Mouse (Mus musculus): ENCODE data around the gene Hist1h2bf. TPM values are rescaled to one million over a fixed set of nuclear protein-coding genes. Genes with fewer than 3 reads are reported as not detected.

The Hist1h2bf gene
- polyA plus RNA-seq, 1 experiment from 2014 or later, result 5.4 TPM

DNA sequence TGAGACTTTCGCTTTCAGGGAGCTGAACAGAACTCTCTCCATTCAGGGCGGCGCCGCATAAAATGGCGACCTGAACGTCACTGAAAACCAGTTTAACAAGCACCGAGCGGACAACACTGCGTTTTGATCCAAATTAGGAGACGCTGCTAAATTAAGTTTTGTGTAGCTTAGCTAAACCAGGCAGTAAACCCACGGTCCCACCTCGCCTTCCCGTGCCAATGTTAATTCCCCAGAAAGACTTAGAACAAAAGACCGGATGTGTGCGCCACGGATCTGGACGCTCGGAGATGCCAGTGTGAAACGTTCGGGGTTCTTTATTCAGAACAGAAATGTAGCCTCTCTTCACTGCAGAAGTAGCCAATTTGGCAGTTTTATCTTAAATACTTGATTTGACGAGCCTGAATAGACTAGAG lies 11.0 kb upstream of the Hist1h2bf start:
- under 1% methylated on average over 21 of the region's 21 CpGs for WGBS
- no peak for ATAC-seq (ENCODE audit: insufficient number of reproducible peaks, low FRiP score, low TSS enrichment, low read depth)

DNA sequence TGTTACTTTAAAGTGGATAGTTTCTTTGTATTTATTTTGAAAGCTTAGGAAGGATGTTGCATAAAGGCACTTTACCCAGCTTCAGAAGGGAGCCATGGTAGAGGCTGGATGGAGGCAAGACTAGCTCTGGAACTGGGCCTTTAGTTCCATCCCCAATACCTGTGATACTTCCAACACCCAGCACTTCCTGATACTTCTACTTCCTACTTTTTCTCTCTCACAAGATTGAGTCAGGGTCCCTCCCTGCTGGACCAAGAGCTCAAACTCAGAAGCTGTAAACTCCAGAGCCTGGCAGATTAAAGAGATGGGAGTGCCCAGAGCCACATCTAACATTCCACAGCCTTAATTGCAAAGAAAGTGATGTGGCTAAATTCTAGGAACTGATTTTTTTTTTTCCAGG lies 10.3 kb upstream of the Hist1h2bf start:
- Histone ChIP-seq H3K9ac (ENCODE audit: low read length) (peak overlapping the region; percentile 77), H3K27me3 (ENCODE audit: control insufficient read depth, insufficient read depth, low read length) (no peaks in the 10 kb centered on the region), H3K4me1 (ENCODE audit: control insufficient read depth, insufficient read depth, low read length) (peaks cover 9% of the 10 kb centered on the region; the same call in 1 of the 2 replicates), H3K4me2 (ENCODE audit: low read depth, severe bottlenecking) (peak overlapping the region; percentile 70), H3K36me3 (ENCODE audit: control insufficient read depth, insufficient read depth, low read length) (no peaks in the 10 kb centered on the region), H3K4me3 (ENCODE audit: low read depth, low read length) (peak overlapping the region; percentile 39; the same call in 1 of the 2 replicates), H3K9me3 (ENCODE audit: control insufficient read depth, low read length) (no peaks in the 10 kb centered on the region), H3K27ac (replicated peaks; ENCODE audit: low read depth, low read length) (peak overlapping the region; percentile 98)
- ATAC-seq (ENCODE audit: insufficient number of reproducible peaks, low FRiP score, low TSS enrichment, low read depth) (no peak), DNase-seq (ENCODE audit: low spot score) (peak; percentile 50)

More for the DNA sequence above, 11.0 kb upstream of the Hist1h2bf start:
- peak overlapping the region; percentile 77 for H3K9ac ChIP-seq (ENCODE audit: low read length)
- peaks cover 9% of the 10 kb centered on the region; the same call in 1 of the 2 replicates for H3K4me1 ChIP-seq (ENCODE audit: control insufficient read depth, insufficient read depth, low read length)
- H3K4me2 ChIP-seq (ENCODE audit: low read depth, severe bottlenecking), result peak overlapping the region; percentile 70
- peak; percentile 87 for DNase-seq (ENCODE audit: low spot score)
- H3K27ac ChIP-seq (replicated peaks; ENCODE audit: low read depth, low read length), result peak overlapping the region; percentile 98
- peak overlapping the region; percentile 39 for H3K4me3 ChIP-seq (ENCODE audit: low read depth, low read length)
- H3K9me3 ChIP-seq (ENCODE audit: control insufficient read depth, low read length), result no peaks in the 10 kb centered on the region
- no peaks in the 10 kb centered on the region for H3K36me3 ChIP-seq (ENCODE audit: control insufficient read depth, insufficient read depth, low read length)
- no peaks in the 10 kb centered on the region for H3K27me3 ChIP-seq (ENCODE audit: control insufficient read depth, insufficient read depth, low read length)

DNA sequence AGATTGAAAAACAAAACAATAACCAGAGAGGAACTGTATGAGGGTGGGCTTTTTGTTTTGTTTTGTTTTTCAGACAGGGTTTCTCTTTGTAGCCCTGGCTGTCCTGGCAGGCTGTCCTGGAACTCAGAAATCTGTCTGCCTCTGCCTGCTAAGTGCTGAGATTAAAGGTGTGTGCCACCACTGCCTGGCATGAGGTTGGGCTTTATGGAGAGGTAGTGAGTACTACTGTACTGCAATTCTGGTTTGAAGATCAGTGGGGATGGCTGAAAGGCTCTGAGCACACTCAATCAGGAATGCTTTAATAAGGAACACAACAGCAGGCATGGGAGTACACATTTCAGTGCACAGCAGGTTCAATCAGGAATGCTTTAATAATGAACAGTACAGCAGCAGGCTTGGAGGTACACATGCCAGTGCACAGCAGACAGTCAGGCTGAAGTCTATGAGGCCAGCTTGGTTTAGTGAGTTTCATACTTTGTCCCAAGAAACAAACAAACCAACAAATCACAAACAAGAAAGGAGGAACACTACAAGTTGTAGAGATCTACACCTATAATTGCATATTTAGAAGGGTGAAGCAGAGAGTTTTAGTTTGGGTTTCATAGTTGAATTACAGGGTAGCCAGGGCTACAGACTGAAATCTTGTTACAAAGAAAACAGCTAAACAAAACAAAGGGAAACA lies 9.5 kb upstream of the Hist1h2bf start:
- peak overlapping the region; percentile 17; the same call in 1 of the 2 replicates for H3K9ac ChIP-seq (ENCODE audit: low read length)
- no peak overlapping the region for H3K4me3 ChIP-seq (ENCODE audit: low read depth, low read length)
- ATAC-seq (ENCODE audit: insufficient number of reproducible peaks, low FRiP score, low TSS enrichment, low read depth), result no peak
- H3K4me2 ChIP-seq (ENCODE audit: low read depth, severe bottlenecking), result no peak overlapping the region
- H3K27ac ChIP-seq (replicated peaks; ENCODE audit: low read depth, low read length), result peak overlapping the region; percentile 98
- no peaks in the 10 kb centered on the region for H3K36me3 ChIP-seq (ENCODE audit: control insufficient read depth, insufficient read depth, low read length)
- no peaks in the 10 kb centered on the region for H3K9me3 ChIP-seq (ENCODE audit: control insufficient read depth, low read length)
- no peaks in the 10 kb centered on the region for H3K27me3 ChIP-seq (ENCODE audit: control insufficient read depth, insufficient read depth, low read length)
- peaks cover 9% of the 10 kb centered on the region; the same call in 1 of the 2 replicates for H3K4me1 ChIP-seq (ENCODE audit: control insufficient read depth, insufficient read depth, low read length)
- peak; percentile 32 for DNase-seq (ENCODE audit: low spot score)

DNA sequence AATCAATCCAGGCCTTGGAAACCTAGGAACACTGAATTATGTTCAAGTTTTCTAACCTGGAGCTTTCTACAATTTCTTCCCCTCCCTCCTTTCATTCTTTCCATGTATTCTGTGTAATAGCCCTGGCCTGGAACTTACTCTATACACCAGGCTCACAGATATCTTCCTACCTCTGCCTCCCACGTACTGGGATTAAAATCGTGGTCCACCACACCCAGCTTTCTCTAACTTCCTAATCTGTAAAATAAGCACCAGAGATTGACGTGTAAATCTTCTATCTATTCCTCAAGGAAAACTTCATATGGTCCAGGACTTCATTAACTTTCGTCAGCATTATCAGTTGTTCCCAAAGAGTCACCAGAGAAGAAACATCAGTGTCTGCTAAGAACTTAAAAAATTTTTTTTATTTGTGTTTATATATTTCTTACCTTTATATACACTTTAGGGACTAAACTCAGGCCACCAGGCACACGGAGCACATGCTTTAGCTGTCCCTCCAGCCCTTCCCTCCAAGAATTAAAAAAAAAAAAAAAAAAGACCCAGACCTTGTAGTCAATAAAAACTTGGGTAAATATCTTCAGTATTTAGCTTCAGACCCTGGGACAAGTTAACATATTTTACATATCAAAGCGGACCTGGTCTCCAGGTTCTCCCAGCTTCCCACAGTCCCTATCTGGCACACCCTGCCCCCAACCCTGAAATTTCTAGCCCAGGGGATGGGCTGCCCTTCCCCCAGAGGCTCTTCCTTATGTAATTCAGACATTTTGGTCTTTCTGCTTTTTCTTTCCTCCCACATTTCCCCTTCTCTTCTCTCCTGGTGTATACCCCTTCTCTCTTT lies 8.4 kb upstream of the Hist1h2bf start:
- H3K27ac ChIP-seq (replicated peaks; ENCODE audit: low read depth, low read length), result peak overlapping the region; percentile 98
- H3K36me3 ChIP-seq (ENCODE audit: control insufficient read depth, insufficient read depth, low read length), result no peaks in the 10 kb centered on the region
- peak overlapping the region; percentile 82 for H3K4me2 ChIP-seq (ENCODE audit: low read depth, severe bottlenecking)
- ATAC-seq (ENCODE audit: insufficient number of reproducible peaks, low FRiP score, low TSS enrichment, low read depth) (no peak), DNase-seq (ENCODE audit: low spot score) (peak; percentile 58)
- no peaks in the 10 kb centered on the region for H3K27me3 ChIP-seq (ENCODE audit: control insufficient read depth, insufficient read depth, low read length)
- H3K9me3 ChIP-seq (ENCODE audit: control insufficient read depth, low read length), result no peaks in the 10 kb centered on the region
- peaks cover 9% of the 10 kb centered on the region; the same call in 1 of the 2 replicates for H3K4me1 ChIP-seq (ENCODE audit: control insufficient read depth, insufficient read depth, low read length)
- H3K9ac ChIP-seq (ENCODE audit: low read length), result peak overlapping the region; percentile 83
- WGBS, result 4% methylated on average over 6 of the region's 6 CpGs
- H3K4me3 ChIP-seq (ENCODE audit: low read depth, low read length), result peak overlapping the region; percentile 54

DNA sequence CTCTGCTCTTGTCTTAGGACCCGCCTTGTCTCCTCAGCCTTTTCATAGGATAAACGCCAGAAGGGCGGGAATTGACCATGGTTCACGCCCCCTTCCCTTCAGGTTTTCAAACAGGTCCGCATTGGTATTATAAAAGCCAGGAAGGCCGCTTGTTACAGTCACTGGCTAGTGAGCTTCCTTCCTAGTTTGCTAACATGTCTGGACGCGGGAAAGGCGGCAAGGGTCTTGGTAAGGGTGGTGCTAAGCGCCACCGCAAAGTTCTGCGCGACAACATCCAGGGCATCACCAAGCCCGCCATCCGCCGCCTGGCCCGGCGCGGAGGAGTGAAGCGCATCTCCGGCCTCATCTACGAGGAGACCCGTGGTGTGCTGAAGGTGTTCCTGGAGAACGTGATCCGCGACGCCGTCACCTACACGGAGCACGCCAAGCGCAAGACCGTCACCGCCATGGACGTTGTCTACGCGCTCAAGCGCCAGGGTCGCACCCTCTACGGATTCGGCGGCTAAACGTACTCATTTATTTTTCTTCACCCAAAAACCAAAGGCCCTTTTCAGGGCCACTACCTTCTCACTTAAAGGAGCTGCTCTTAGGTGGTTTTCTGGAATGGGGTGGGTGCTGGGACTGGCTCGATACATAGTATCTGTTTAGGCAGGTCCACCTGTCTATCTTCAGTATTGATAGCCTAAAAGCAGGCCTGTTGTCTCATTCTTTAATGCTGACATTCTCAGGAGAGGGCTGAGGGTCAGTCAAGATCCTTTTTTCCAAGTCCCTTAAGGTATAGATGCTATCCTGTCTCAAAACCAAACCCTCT lies 7.6 kb upstream of the Hist1h2bf start, which contains the start of gene Hist1h4d:
Gene Hist1h4d, plus strand, starts transcription at position 191 of the 811 bp plus-strand sequence.
- Histone ChIP-seq H3K4me1 (ENCODE audit: control insufficient read depth, insufficient read depth, low read length) (peaks cover 11% of the 10 kb centered on the region), H3K9ac (ENCODE audit: low read length) (peak within 1 kb of the TSS; percentile 83), H3K36me3 (ENCODE audit: control insufficient read depth, insufficient read depth, low read length) (no peaks in the 10 kb centered on the region), H3K27me3 (ENCODE audit: control insufficient read depth, insufficient read depth, low read length) (no peaks in the 10 kb centered on the region), H3K4me3 (ENCODE audit: low read depth, low read length) (peak within 1 kb of the TSS; percentile 54), H3K9me3 (ENCODE audit: control insufficient read depth, low read length) (no peaks in the 10 kb centered on the region), H3K27ac (replicated peaks; ENCODE audit: low read depth, low read length) (peak within 1 kb of the TSS; percentile 98), H3K4me2 (ENCODE audit: low read depth, severe bottlenecking) (peak within 1 kb of the TSS; percentile 82)
- WGBS, result 0% methylated on average over 41 of the region's 43 CpGs
- peak; percentile 89 for ATAC-seq (ENCODE audit: insufficient number of reproducible peaks, low FRiP score, low TSS enrichment, low read depth)
- DNase-seq (ENCODE audit: low spot score), result peak; percentile 99

DNA sequence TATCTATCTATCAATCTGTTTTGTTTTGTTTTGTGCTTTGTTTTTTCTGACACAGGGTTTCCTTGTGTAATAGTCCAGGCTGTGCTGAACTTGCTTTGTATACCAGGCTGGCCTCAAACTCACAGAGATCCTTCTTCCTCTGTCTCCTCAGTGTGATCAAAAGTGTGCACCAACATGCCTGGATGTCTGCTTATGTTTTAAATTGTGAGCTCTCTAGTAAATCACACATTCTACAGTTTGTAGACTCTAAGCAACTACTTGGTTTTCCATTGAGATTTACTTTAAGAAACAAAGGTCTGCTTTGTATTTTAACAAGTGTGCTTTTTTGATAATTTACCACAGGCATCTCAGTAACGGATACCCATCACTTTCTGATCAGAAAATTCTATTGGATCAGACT lies 3.8 kb upstream of the Hist1h2bf start:
- no peak for DNase-seq (ENCODE audit: low spot score)
- Histone ChIP-seq H3K27me3 (ENCODE audit: control insufficient read depth, insufficient read depth, low read length) (no peaks in the 10 kb centered on the region), H3K4me3 (ENCODE audit: low read depth, low read length) (no peak overlapping the region), H3K36me3 (ENCODE audit: control insufficient read depth, insufficient read depth, low read length) (no peaks in the 10 kb centered on the region), H3K9me3 (ENCODE audit: control insufficient read depth, low read length) (no peaks in the 10 kb centered on the region), H3K4me2 (ENCODE audit: low read depth, severe bottlenecking) (no peak overlapping the region), H3K4me1 (ENCODE audit: control insufficient read depth, insufficient read depth, low read length) (peaks cover 10% of the 10 kb centered on the region), H3K9ac (ENCODE audit: low read length) (no peak overlapping the region), H3K27ac (replicated peaks; ENCODE audit: low read depth, low read length) (no peak overlapping the region)
- ATAC-seq (ENCODE audit: insufficient number of reproducible peaks, low FRiP score, low TSS enrichment, low read depth), result no peak
- 97% methylated on average over 1 of the region's 1 CpGs for WGBS

DNA sequence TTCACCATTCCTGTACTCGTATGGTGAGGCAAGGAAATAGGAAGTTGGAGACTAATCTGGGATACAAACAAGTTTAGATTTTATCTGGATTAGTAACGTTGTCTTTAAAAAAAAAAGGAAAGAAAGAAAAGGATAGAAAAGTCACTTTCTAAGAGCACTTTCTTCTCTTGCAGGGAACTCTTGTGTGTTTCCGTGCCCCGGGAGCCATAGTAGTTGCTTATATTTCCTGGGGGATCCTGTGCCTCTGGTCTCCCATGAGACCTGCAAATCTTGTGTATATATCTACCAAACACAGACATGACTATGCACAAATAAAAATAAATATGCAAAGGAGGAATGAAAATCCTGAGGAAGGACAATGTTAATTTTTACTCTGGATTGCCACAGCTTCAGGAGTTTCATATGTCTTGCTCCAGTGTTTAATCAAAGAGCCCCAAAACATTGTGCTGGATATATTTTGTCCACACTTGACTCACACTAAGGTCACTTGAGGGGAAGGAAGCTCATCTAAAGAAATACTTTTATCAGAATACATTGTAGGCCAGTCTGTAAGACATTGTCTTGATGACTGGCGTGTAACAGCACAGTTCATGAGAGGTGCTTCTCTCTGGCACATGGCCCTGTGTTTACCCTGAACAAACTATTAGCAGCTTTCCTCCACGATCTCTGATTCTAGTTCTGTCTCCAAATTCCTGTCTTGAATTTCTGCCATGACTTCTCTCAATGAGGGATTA lies 3.1 kb upstream of the Hist1h2bf start:
- peak overlapping the region; percentile 85 for H3K9ac ChIP-seq (ENCODE audit: low read length)

More for the DNA sequence above, 3.1 kb upstream of the Hist1h2bf start:
- ATAC-seq (ENCODE audit: insufficient number of reproducible peaks, low FRiP score, low TSS enrichment, low read depth) (no peak), DNase-seq (ENCODE audit: low spot score) (peak; percentile 47)
- 59% methylated on average over 6 of the region's 6 CpGs for WGBS
- H3K4me2 ChIP-seq (ENCODE audit: low read depth, severe bottlenecking), result peak overlapping the region; percentile 69
- peak overlapping the region; percentile 45 for H3K4me3 ChIP-seq (ENCODE audit: low read depth, low read length)
- peak overlapping the region; percentile 94 for H3K27ac ChIP-seq (replicated peaks; ENCODE audit: low read depth, low read length)
- no peaks in the 10 kb centered on the region for H3K27me3 ChIP-seq (ENCODE audit: control insufficient read depth, insufficient read depth, low read length)
- H3K36me3 ChIP-seq (ENCODE audit: control insufficient read depth, insufficient read depth, low read length), result no peaks in the 10 kb centered on the region
- peaks cover 7% of the 10 kb centered on the region; the same call in 1 of the 2 replicates for H3K4me1 ChIP-seq (ENCODE audit: control insufficient read depth, insufficient read depth, low read length)
- H3K9me3 ChIP-seq (ENCODE audit: control insufficient read depth, low read length), result no peaks in the 10 kb centered on the region
